Mouse (Mus musculus): ENCODE data around the gene Lrrc20. TPM values are rescaled to one million over a fixed set of nuclear protein-coding genes. Genes with fewer than 3 reads are reported as not detected.
"Not testable (repeated sequence)": the region's sequence is repeated elsewhere in the genome, so short reads cannot be mapped to it uniquely, and the experiment has no call there.

Lrrc20 gene
- polyA plus RNA-seq, 1 experiment, result 4.6 TPM

- no peaks in the 10 kb centered on the region for H3K27me3 ChIP-seq (replicated peaks; ENCODE audit: control insufficient read depth, insufficient read depth, low read length)
- WGBS, result under 1% methylated on average over 43 of the region's 62 CpGs
- H3K27ac ChIP-seq (ENCODE audit: insufficient read depth, low read depth, low read length), result peak overlapping the region; percentile 75
- H3K36me3 ChIP-seq (ENCODE audit: control insufficient read depth, insufficient read depth, low read length), result no peaks in the 10 kb centered on the region
- peaks cover 34% of the 10 kb centered on the region for H3K4me1 ChIP-seq (ENCODE audit: control insufficient read depth, insufficient read depth, low read length)
- TF ChIP-seq POLR2A (IDR thresholded peaks at IDR 0.05; ENCODE audit: low read depth, low read length) (no peak), CTCF (conservative IDR thresholded peaks at IDR 0.05; ENCODE audit: insufficient read depth, insufficient read length, low read depth, low read length) (no peak)
- peak; percentile 49 for DNase-seq
- peak overlapping the region; percentile 97 for H3K4me3 ChIP-seq (ENCODE audit: insufficient read depth, low read depth, low read length)
These were observed 23.5 kb upstream of the Lrrc20 start for GRCm38 (mm10) chr10:61451931-61452617.

GRCm38 (mm10) chr10:61452645-61453044 is 23.0 kb upstream of the Lrrc20 start, which contains the start of gene Eif4ebp2:
Gene Eif4ebp2, minus strand, starts transcription at chr10:61452661.
- H3K27ac ChIP-seq (ENCODE audit: insufficient read depth, low read depth, low read length), result peak within 1 kb of the TSS; percentile 75
- peaks cover 28% of the 10 kb centered on the region for H3K4me1 ChIP-seq (ENCODE audit: control insufficient read depth, insufficient read depth, low read length)
- WGBS, result under 1% methylated on average over 35 of the region's 36 CpGs
- peak; percentile 99 for DNase-seq
- peak within 1 kb of the TSS; percentile 97 for H3K4me3 ChIP-seq (ENCODE audit: insufficient read depth, low read depth, low read length)
- H3K27me3 ChIP-seq (replicated peaks; ENCODE audit: control insufficient read depth, insufficient read depth, low read length), result no peaks in the 10 kb centered on the region
- TF ChIP-seq POLR2A (IDR thresholded peaks at IDR 0.05; ENCODE audit: low read depth, low read length), result peak; percentile 94
- TF ChIP-seq CTCF (conservative IDR thresholded peaks at IDR 0.05; ENCODE audit: insufficient read depth, insufficient read length, low read depth, low read length), result no peak
- no peaks in the 10 kb centered on the region for H3K36me3 ChIP-seq (ENCODE audit: control insufficient read depth, insufficient read depth, low read length)

- H3K27me3 ChIP-seq (replicated peaks; ENCODE audit: control insufficient read depth, insufficient read depth, low read length); H3K4me3 ChIP-seq (ENCODE audit: insufficient read depth, low read depth, low read length); H3K27ac ChIP-seq (ENCODE audit: insufficient read depth, low read depth, low read length); DNase-seq; H3K36me3 ChIP-seq (ENCODE audit: control insufficient read depth, insufficient read depth, low read length): not testable (repeated sequence)
- 72% methylated on average over 3 of the region's 3 CpGs for WGBS
- peaks cover 24% of the 10 kb centered on the region for H3K4me1 ChIP-seq (ENCODE audit: control insufficient read depth, insufficient read depth, low read length)
These were observed 22.4 kb upstream of the Lrrc20 start for GRCm38 (mm10) chr10:61453171-61453570.

DNA sequence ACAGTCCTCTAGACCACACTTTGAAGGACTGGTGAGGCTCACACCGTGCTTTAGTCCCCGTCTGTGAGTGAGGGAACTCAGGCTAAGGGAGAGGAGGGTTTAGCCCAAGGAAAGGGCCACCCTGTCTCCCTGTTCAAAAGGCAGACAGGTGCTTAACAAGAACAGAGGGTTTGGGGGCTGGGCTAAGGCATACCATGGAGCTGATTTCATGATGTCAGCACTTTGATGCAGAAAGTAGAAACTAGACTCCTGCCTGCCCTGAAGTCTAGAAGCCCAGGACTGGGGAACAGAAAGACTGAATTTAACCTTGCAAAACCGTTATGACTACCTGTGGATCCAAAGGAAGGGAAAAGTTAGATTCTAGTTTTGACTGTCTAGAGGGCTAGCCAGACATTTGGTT is 18.4 kb upstream of the Lrrc20 start:
- H3K4me3 ChIP-seq (ENCODE audit: insufficient read depth, low read depth, low read length), result no peak overlapping the region
- WGBS, result 74% methylated on average over 3 of the region's 3 CpGs
- no peak for DNase-seq
- H3K4me1 ChIP-seq (ENCODE audit: control insufficient read depth, insufficient read depth, low read length), result no peaks in the 10 kb centered on the region
- H3K27me3 ChIP-seq (replicated peaks; ENCODE audit: control insufficient read depth, insufficient read depth, low read length), result no peaks in the 10 kb centered on the region
- H3K27ac ChIP-seq (ENCODE audit: insufficient read depth, low read depth, low read length), result no peak overlapping the region
- H3K36me3 ChIP-seq (ENCODE audit: control insufficient read depth, insufficient read depth, low read length), result no peaks in the 10 kb centered on the region
- TF ChIP-seq CTCF (conservative IDR thresholded peaks at IDR 0.05; ENCODE audit: insufficient read depth, insufficient read length, low read depth, low read length), result no peak
- TF ChIP-seq POLR2A (IDR thresholded peaks at IDR 0.05; ENCODE audit: low read depth, low read length), result no peak

DNA sequence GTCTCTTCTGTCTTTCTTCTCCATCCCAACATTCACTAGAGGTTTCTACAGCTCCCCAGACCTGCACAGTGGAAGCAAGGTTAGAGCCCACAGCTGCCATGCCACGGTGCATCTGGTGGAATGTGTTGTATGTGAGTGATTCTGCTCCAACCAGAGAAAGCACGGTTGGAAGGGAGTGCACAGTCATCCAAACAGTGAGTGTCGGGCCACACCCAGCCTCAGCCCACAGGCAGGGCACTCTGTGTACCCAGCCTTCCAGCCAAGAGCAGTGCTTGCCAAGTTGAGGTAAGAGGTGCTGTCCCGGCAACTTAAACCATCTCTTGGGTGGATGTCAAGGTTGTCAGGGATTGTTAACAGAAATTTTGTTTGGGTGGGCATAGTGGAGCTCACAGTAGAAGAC is 10.6 kb upstream of the Lrrc20 start:
- no peak for DNase-seq
- TF ChIP-seq POLR2A (IDR thresholded peaks at IDR 0.05; ENCODE audit: low read depth, low read length) (no peak), CTCF (conservative IDR thresholded peaks at IDR 0.05; ENCODE audit: insufficient read depth, insufficient read length, low read depth, low read length) (no peak)
- 58% methylated on average over 4 of the region's 4 CpGs for WGBS
- no peaks in the 10 kb centered on the region for H3K36me3 ChIP-seq (ENCODE audit: control insufficient read depth, insufficient read depth, low read length)
- no peaks in the 10 kb centered on the region for H3K4me1 ChIP-seq (ENCODE audit: control insufficient read depth, insufficient read depth, low read length)
- H3K27ac ChIP-seq (ENCODE audit: insufficient read depth, low read depth, low read length), result no peak overlapping the region
- no peaks in the 10 kb centered on the region for H3K27me3 ChIP-seq (replicated peaks; ENCODE audit: control insufficient read depth, insufficient read depth, low read length)
- H3K4me3 ChIP-seq (ENCODE audit: insufficient read depth, low read depth, low read length), result no peak overlapping the region

GRCm38 (mm10) chr10:61466242-61466641 is 9.4 kb upstream of the Lrrc20 start:
- no peaks in the 10 kb centered on the region for H3K36me3 ChIP-seq (ENCODE audit: control insufficient read depth, insufficient read depth, low read length)
- H3K27ac ChIP-seq (ENCODE audit: insufficient read depth, low read depth, low read length), result no peak overlapping the region
- no peaks in the 10 kb centered on the region for H3K4me1 ChIP-seq (ENCODE audit: control insufficient read depth, insufficient read depth, low read length)
- no peak overlapping the region for H3K4me3 ChIP-seq (ENCODE audit: insufficient read depth, low read depth, low read length)
- 73% methylated on average over 8 of the region's 8 CpGs for WGBS
- DNase-seq, result no peak
- H3K27me3 ChIP-seq (replicated peaks; ENCODE audit: control insufficient read depth, insufficient read depth, low read length), result no peaks in the 10 kb centered on the region
- TF ChIP-seq CTCF (conservative IDR thresholded peaks at IDR 0.05; ENCODE audit: insufficient read depth, insufficient read length, low read depth, low read length) (peak; percentile 41), POLR2A (IDR thresholded peaks at IDR 0.05; ENCODE audit: low read depth, low read length) (no peak)

GRCm38 (mm10) chr10:61466873-61467272 is 8.7 kb upstream of the Lrrc20 start:
- TF ChIP-seq POLR2A (IDR thresholded peaks at IDR 0.05; ENCODE audit: low read depth, low read length) (no peak), CTCF (conservative IDR thresholded peaks at IDR 0.05; ENCODE audit: insufficient read depth, insufficient read length, low read depth, low read length) (peak; percentile 65)
- Histone ChIP-seq H3K4me1 (ENCODE audit: control insufficient read depth, insufficient read depth, low read length) (no peaks in the 10 kb centered on the region), H3K27ac (ENCODE audit: insufficient read depth, low read depth, low read length) (no peak overlapping the region), H3K36me3 (ENCODE audit: control insufficient read depth, insufficient read depth, low read length) (no peaks in the 10 kb centered on the region), H3K4me3 (ENCODE audit: insufficient read depth, low read depth, low read length) (no peak overlapping the region), H3K27me3 (replicated peaks; ENCODE audit: control insufficient read depth, insufficient read depth, low read length) (no peaks in the 10 kb centered on the region)
- WGBS, result 20% methylated on average over 5 of the region's 5 CpGs
- no peak for DNase-seq

Data from kidney, adult 2 months (tissue).